Mouse (Mus musculus): Measurements from ENCODE around the gene Spsb4. TPM values are rescaled to one million over a fixed set of nuclear protein-coding genes. Genes with fewer than 3 reads are reported as not detected.

Gene Spsb4
- polyA plus RNA-seq, 1 experiment = 0.78 TPM

DNA sequence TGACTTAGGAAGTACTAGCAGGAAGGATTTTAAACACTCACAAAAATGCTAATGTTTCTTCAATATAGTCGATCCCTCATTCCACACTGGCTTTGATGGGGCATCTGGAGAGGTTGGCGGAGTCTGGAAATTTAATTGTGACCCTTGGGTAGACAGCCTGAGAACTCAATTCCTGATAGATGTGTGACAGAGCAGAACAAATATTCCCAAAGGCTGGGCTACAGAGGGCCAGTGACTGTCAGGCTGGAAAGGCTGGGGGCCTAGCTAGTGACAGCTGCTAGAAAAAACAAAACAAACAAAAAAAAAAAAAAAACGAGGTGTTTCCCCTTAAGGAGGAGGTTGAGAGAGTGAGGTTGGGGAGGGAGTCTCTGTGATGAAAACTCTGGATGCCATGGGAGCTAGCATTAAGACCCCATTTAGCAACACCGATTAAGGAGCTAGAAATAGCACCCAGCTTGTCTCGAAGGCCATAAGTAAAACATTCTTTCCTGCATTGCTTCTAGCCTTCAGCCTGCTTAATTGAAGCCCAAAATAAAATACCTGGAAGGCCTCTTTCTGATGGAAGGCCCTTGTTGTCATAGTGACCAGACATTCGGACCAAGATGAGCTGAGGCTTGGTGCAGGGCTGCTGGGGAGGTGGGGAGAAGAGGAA, 61.9 kb downstream of the Spsb4 start:
- H3K4me2 ChIP-seq (ENCODE audit: low read depth) = no peak overlapping the region
- H3ac ChIP-seq (ENCODE audit: control insufficient read depth, insufficient read length) = no peak overlapping the region
- no peak for TF ChIP-seq REST (IDR thresholded peaks at IDR 0.05; ENCODE audit: insufficient read depth, insufficient read length)
- TF ChIP-seq CEBPB (IDR thresholded peaks at IDR 0.05; ENCODE audit: insufficient read depth, poor library complexity, severe bottlenecking) = no peak
- TF ChIP-seq E2F4 (IDR thresholded peaks at IDR 0.05; ENCODE audit: insufficient read depth) = no peak
- no peak for TF ChIP-seq MYOG (IDR thresholded peaks at IDR 0.05; ENCODE audit: control insufficient read depth in 1 of 3, insufficient read depth in 1 of 3, insufficient read length in 2 of 3, low read depth in 2 of 3)
- no peak for TF ChIP-seq POLR2A (IDR thresholded peaks at IDR 0.05; ENCODE audit: insufficient read length, low read depth)
- TF ChIP-seq SRF (IDR thresholded peaks at IDR 0.05; ENCODE audit: control insufficient read depth, insufficient read length, low read depth) = no peak
- no peak for TF ChIP-seq TCF3 (IDR thresholded peaks at IDR 0.05; ENCODE audit: insufficient read length, low read depth)

DNA sequence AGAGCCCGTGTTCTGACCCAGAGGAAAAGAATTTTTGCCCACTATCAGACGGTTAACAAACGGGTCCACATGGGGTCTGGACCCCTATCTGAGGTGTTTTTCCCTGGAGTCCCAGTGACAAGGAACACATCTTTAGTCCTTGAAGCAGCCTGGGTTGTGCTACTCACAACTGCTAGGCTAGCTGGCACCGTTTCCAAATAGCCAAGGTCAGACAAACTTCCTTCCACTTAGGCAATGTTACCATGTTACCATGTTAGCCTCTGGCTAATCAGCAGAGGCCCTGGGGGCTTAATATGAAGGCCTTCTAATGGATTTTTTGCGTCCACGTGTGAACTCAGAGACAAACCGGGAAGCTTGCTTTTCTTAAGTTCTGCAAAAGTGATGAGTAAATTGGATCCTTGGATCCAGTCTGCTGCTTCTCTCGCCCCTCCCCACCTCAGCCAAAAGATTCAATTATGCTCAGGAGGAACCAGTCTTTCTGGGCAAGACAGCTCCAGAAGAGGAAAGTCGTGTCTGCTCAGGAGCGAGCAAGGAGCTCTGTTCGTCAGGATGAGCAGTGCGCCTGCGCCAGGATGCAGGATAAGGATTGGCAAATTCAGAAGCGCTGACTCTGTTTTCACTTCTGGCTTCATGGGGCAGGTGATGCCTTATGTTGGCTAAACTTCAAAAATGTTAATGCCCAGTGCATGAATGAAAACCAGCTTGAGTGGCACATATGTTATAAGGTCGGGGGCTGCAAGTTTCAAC, 64.4 kb downstream of the Spsb4 start:
- Histone ChIP-seq H3K27me3 (ENCODE audit: control insufficient read depth, insufficient read depth, insufficient read length) (no peaks in the 10 kb centered on the region), H3ac (ENCODE audit: control insufficient read depth, insufficient read length) (no peak overlapping the region), H3K4me2 (ENCODE audit: low read depth) (no peak overlapping the region), H3K79me2 (ENCODE audit: control insufficient read depth, insufficient read depth) (no peaks in the 10 kb centered on the region), H3K36me3 (ENCODE audit: control insufficient read depth, insufficient read depth) (no peaks in the 10 kb centered on the region), H3K4me3 (no peak overlapping the region)
- no peak for TF ChIP-seq TCF12 (IDR thresholded peaks at IDR 0.05; ENCODE audit: insufficient read depth, poor library complexity, severe bottlenecking)
- TF ChIP-seq POLR2AphosphoS2 (IDR thresholded peaks at IDR 0.05; ENCODE audit: insufficient read length, low read depth) = no peak
- TF ChIP-seq POLR2A (IDR thresholded peaks at IDR 0.05; ENCODE audit: insufficient read length, low read depth) = no peak
- no peak for TF ChIP-seq USF1 (IDR thresholded peaks at IDR 0.05; ENCODE audit: low read depth)
- TF ChIP-seq TCF3 (IDR thresholded peaks at IDR 0.05; ENCODE audit: insufficient read length, low read depth) = no peak
- no peak for TF ChIP-seq REST (IDR thresholded peaks at IDR 0.05; ENCODE audit: insufficient read depth, insufficient read length)
- TF ChIP-seq SRF (IDR thresholded peaks at IDR 0.05; ENCODE audit: control insufficient read depth, insufficient read length, low read depth) = no peak
- no peak for TF ChIP-seq MYOD1 (IDR thresholded peaks at IDR 0.05; ENCODE audit: control insufficient read depth in 1 of 3, insufficient read length in 2 of 3, low read depth in 2 of 3)
- no peak for TF ChIP-seq MAX (IDR thresholded peaks at IDR 0.05; ENCODE audit: low read depth)
- no peak for TF ChIP-seq CEBPB (IDR thresholded peaks at IDR 0.05; ENCODE audit: insufficient read depth, poor library complexity, severe bottlenecking)
- TF ChIP-seq E2F4 (IDR thresholded peaks at IDR 0.05; ENCODE audit: insufficient read depth) = no peak
- TF ChIP-seq MYOG (IDR thresholded peaks at IDR 0.05; ENCODE audit: control insufficient read depth in 1 of 3, insufficient read depth in 1 of 3, insufficient read length in 2 of 3, low read depth in 2 of 3) = no peak

More for the DNA sequence above, 61.9 kb downstream of the Spsb4 start:
- no peak overlapping the region for H3K4me3 ChIP-seq
- no peaks in the 10 kb centered on the region for H3K79me2 ChIP-seq (ENCODE audit: control insufficient read depth, insufficient read depth)
- H3K36me3 ChIP-seq (ENCODE audit: control insufficient read depth, insufficient read depth) = no peaks in the 10 kb centered on the region
- no peaks in the 10 kb centered on the region for H3K27me3 ChIP-seq (ENCODE audit: control insufficient read depth, insufficient read depth, insufficient read length)

- Histone ChIP-seq H3ac (ENCODE audit: control insufficient read depth, insufficient read length) (no peak overlapping the region), H3K27me3 (ENCODE audit: control insufficient read depth, insufficient read depth, insufficient read length) (no peaks in the 10 kb centered on the region), H3K79me2 (ENCODE audit: control insufficient read depth, insufficient read depth) (no peaks in the 10 kb centered on the region), H3K4me3 (no peak overlapping the region), H3K4me2 (ENCODE audit: low read depth) (no peak overlapping the region), H3K36me3 (ENCODE audit: control insufficient read depth, insufficient read depth) (no peaks in the 10 kb centered on the region)
- TF ChIP-seq CEBPB (IDR thresholded peaks at IDR 0.05; ENCODE audit: insufficient read depth, poor library complexity, severe bottlenecking) (no peak), POLR2A (IDR thresholded peaks at IDR 0.05; ENCODE audit: insufficient read length, low read depth) (no peak), USF1 (IDR thresholded peaks at IDR 0.05; ENCODE audit: low read depth) (no peak), MYOG (IDR thresholded peaks at IDR 0.05; ENCODE audit: control insufficient read depth in 1 of 3, insufficient read depth in 1 of 3, insufficient read length in 2 of 3, low read depth in 2 of 3) (no peak), MYOD1 (IDR thresholded peaks at IDR 0.05; ENCODE audit: control insufficient read depth in 1 of 3, insufficient read length in 2 of 3, low read depth in 2 of 3) (no peak), POLR2AphosphoS2 (IDR thresholded peaks at IDR 0.05; ENCODE audit: insufficient read length, low read depth) (no peak)
Measured at GRCm38 (mm10) chr9:96953443-96953842, 65.2 kb downstream of the Spsb4 start.

GRCm38 (mm10) chr9:96952310-96952975, 66.2 kb downstream of the Spsb4 start:
- Histone ChIP-seq H3K79me2 (ENCODE audit: control insufficient read depth, insufficient read depth) (no peaks in the 10 kb centered on the region), H3K4me2 (ENCODE audit: low read depth) (peak overlapping the region; percentile 35), H3K4me3 (no peak overlapping the region), H3K36me3 (ENCODE audit: control insufficient read depth, insufficient read depth) (no peaks in the 10 kb centered on the region), H3K27me3 (ENCODE audit: control insufficient read depth, insufficient read depth, insufficient read length) (no peaks in the 10 kb centered on the region), H3ac (ENCODE audit: control insufficient read depth, insufficient read length) (no peak overlapping the region)
- TF ChIP-seq REST (IDR thresholded peaks at IDR 0.05; ENCODE audit: insufficient read depth, insufficient read length) (no peak), CEBPB (IDR thresholded peaks at IDR 0.05; ENCODE audit: insufficient read depth, poor library complexity, severe bottlenecking) (no peak), USF1 (IDR thresholded peaks at IDR 0.05; ENCODE audit: low read depth) (no peak), TCF3 (IDR thresholded peaks at IDR 0.05; ENCODE audit: insufficient read length, low read depth) (no peak), SRF (IDR thresholded peaks at IDR 0.05; ENCODE audit: control insufficient read depth, insufficient read length, low read depth) (no peak), MYOG (IDR thresholded peaks at IDR 0.05; ENCODE audit: control insufficient read depth in 1 of 3, insufficient read depth in 1 of 3, insufficient read length in 2 of 3, low read depth in 2 of 3) (no peak), MYOD1 (IDR thresholded peaks at IDR 0.05; ENCODE audit: control insufficient read depth in 1 of 3, insufficient read length in 2 of 3, low read depth in 2 of 3) (no peak), TCF12 (IDR thresholded peaks at IDR 0.05; ENCODE audit: insufficient read depth, poor library complexity, severe bottlenecking) (no peak), E2F4 (IDR thresholded peaks at IDR 0.05; ENCODE audit: insufficient read depth) (no peak), POLR2A (IDR thresholded peaks at IDR 0.05; ENCODE audit: insufficient read length, low read depth) (no peak), POLR2AphosphoS2 (IDR thresholded peaks at IDR 0.05; ENCODE audit: insufficient read length, low read depth) (no peak), MAX (IDR thresholded peaks at IDR 0.05; ENCODE audit: low read depth) (no peak)
